Mouse (Mus musculus) Patski (cell line): Measurements from ENCODE around the gene Haghl. TPM values are rescaled to one million over a fixed set of nuclear protein-coding genes. Genes with fewer than 3 reads are reported as not detected.

Experiments
- ATAC-seq: fragments of 100-300 bp; one replicate; pipeline ENCODE4 v1.8.0; 2021
- CTCF ChIA-PET: fragments of 350-600 bp; sonication (Branson Sonifier 250); formaldehyde crosslinking; loops from one replicate; lab custom pipeline; 2022; ENCODE audit warnings: inconsistent platforms; lab: Charles Lee
- POLR2A ChIA-PET: fragments of 350-600 bp; sonication (Branson Sonifier 250); formaldehyde crosslinking; loops from one replicate; lab custom pipeline; 2022; ENCODE audit warnings: antibody characterized with exemption, inconsistent platforms; lab: Charles Lee
- DNase-seq: peaks from one replicate; pipeline ENCODE4 v3.0.0-alpha.2; 2011; ENCODE audit warnings: low read depth, low spot score
- H3K27me3 ChIP-seq: fragments of 371-371 bp; one replicate; pipeline ENCODE4 v1.5.1; 2021
- CTCF ChIP-seq: fragments of 100-300 bp; IDR thresholded peaks from one replicate; pipeline ENCODE4 v1.5.1; 2021
- in situ Hi-C: fragments of 300-500 bp; cut with MboI; formaldehyde crosslinking; loops from 3 replicates; pipeline ENCODE4 v1.11.1; 2018; ENCODE audit warnings: low pct_unique_long_range_greater_than_20kb, mixed read lengths
- polyA plus RNA-seq: library from polyadenylated mRNA; unstranded; gene quantifications from one replicate; pipeline ENCODE4 v1.2.3, GENCODE M21; 2021

Haghl gene
- polyA plus RNA-seq, 1 experiment from 2014 or later = 108 TPM

- no peaks in the 10 kb centered on the region for H3K27me3 ChIP-seq
- DNase-seq (no peak), ATAC-seq (no peak)
- TF ChIP-seq CTCF = no peak
- in situ Hi-C loops = no loop called here
- ChIA-PET CTCF (interaction anchor here (3.2 kb wide), 1 partner anchor 10 kb away, joined by 11 read pairs; no protein-coding TSS in a partner anchor), POLR2A (no interaction called here)
Measured at GRCm38 (mm10) chr17:25791320-25791842, 5.9 kb upstream of the Haghl start.

- POLR2A ChIA-PET = interaction anchor here (0.7 kb wide), 1 partner anchor 13 kb away, joined by 3 read pairs; the partner anchor contains the start of gene Narfl
- H3K27me3 ChIP-seq = no peaks in the 10 kb centered on the region
- in situ Hi-C loops = no loop called here
- TF ChIP-seq CTCF = no peak
- CTCF ChIA-PET = interaction anchor here (0.9 kb wide), 1 partner anchor 14 kb away, joined by 4 read pairs; no protein-coding TSS in a partner anchor
- DNase-seq (no peak), ATAC-seq (no peak)
Measured at GRCm38 (mm10) chr17:25786781-25787504, 1.5 kb upstream of the Haghl start.

GRCm38 (mm10) chr17:25786280-25786679 lies 807 bp upstream of the Haghl start, which contains the start of gene Ccdc78:
TSS of gene Ccdc78 (plus strand) at chr17:25786580.
- H3K27me3 ChIP-seq = no peaks in the 10 kb centered on the region
- in situ Hi-C loops = no loop called here
- ChIA-PET POLR2A (no interaction called here), CTCF (interaction anchor here (2.4 kb wide), 1 partner anchor 15 kb away, joined by 9 read pairs; no protein-coding TSS in a partner anchor)
- ATAC-seq (no peak), DNase-seq (no peak)
- TF ChIP-seq CTCF = no peak

GRCm38 (mm10) chr17:25783861-25784574 lies 1.5 kb downstream of the Haghl start:
- no peaks in the 10 kb centered on the region for H3K27me3 ChIP-seq
- DNase-seq (no peak), ATAC-seq (no peak)
- no peak for TF ChIP-seq CTCF
- ChIA-PET POLR2A (no interaction called here), CTCF (interaction anchor here (1.3 to 2.4 kb wide), 3 partner anchors 11 to 68 kb away, joined by 3 to 9 read pairs (median 4); partner anchors contain the start of gene AC134908.4)
- in situ Hi-C loops = no loop called here

GRCm38 (mm10) chr17:25783086-25783485 lies 2.4 kb downstream of the Haghl start:
- DNase-seq = no peak
- ChIA-PET POLR2A (no interaction called here), CTCF (no interaction called here)
- TF ChIP-seq CTCF = no peak
- no peak for ATAC-seq
- in situ Hi-C loops = no loop called here
- no peaks in the 10 kb centered on the region for H3K27me3 ChIP-seq

GRCm38 (mm10) chr17:25781339-25781738 lies 4.1 kb downstream of the Haghl start:
- in situ Hi-C loops = no loop called here
- TF ChIP-seq CTCF = no peak
- CTCF ChIA-PET = interaction anchor here (1.1 kb wide), 1 partner anchor 19 kb away, joined by 3 read pairs; no protein-coding TSS in a partner anchor
- H3K27me3 ChIP-seq = no peaks in the 10 kb centered on the region
- POLR2A ChIA-PET = interaction anchor here (1.2 kb wide), 1 partner anchor 54 kb away, joined by 3 read pairs; no protein-coding TSS in a partner anchor
- DNase-seq = no peak
- no peak for ATAC-seq

- DNase-seq (no peak), ATAC-seq (no peak)
- no peak for TF ChIP-seq CTCF
- POLR2A ChIA-PET = interaction anchor here (1.0 kb wide), 1 partner anchor 15 kb away, joined by 3 read pairs; the partner anchor contains the start of gene Fam173a
- CTCF ChIA-PET = no interaction called here
- in situ Hi-C loops = no loop called here
- H3K27me3 ChIP-seq = no peaks in the 10 kb centered on the region
Measured at GRCm38 (mm10) chr17:25777948-25778347, 7.5 kb downstream of the Haghl start.

- CTCF ChIA-PET = interaction anchor here (2.7 kb wide), 1 partner anchor 26 kb away, joined by 11 read pairs; no protein-coding TSS in a partner anchor
- POLR2A ChIA-PET = no interaction called here
- no peak for TF ChIP-seq CTCF
- in situ Hi-C loops = no loop called here
- no peak for ATAC-seq
- DNase-seq = no peak
- no peaks in the 10 kb centered on the region for H3K27me3 ChIP-seq
Measured at GRCm38 (mm10) chr17:25775318-25776062, 10.0 kb downstream of the Haghl start.

- ChIA-PET POLR2A (interaction anchor here (0.7 to 2.1 kb wide), 3 partner anchors 13 to 30 kb away, joined by 3 to 5 read pairs (median 4); no protein-coding TSS in a partner anchor), CTCF (interaction anchor here (0.8 to 2.7 kb wide), 3 partner anchors 23 to 41 kb away, joined by 3 to 11 read pairs (median 3); partner anchors contain the start of gene Metrn)
- DNase-seq = peak; percentile 84
- TF ChIP-seq CTCF = no peak
- ATAC-seq = peak; percentile 63
- H3K27me3 ChIP-seq = no peaks in the 10 kb centered on the region
- in situ Hi-C loops = no loop called here
Measured at GRCm38 (mm10) chr17:25773549-25774120, 11.8 kb downstream of the Haghl start, which contains the start of gene Narfl. TSS of gene Narfl (plus strand) at chr17:25773776.
